Mouse (Mus musculus) T-cell, adult 66 days (primary cell): ENCODE measurements around the gene 5730455P16Rik. TPM values are rescaled to one million over a fixed set of nuclear protein-coding genes. Genes with fewer than 3 reads are reported as not detected.

Experiments used
- total RNA-seq, 2 experiments: library from RNA; stranded (reverse); gene quantifications; 3 replicates in 1 of 2; 4 replicates in 1 of 2; pipeline ENCODE4 v1.2.4; 2023

5730455P16Rik gene
- total RNA-seq: 10 to 100 TPM; 15.6 to 16.1 TPM

GRCm38 (mm10) chr11:80377712-80378451, at the start of gene 5730455P16Rik:
TSS of gene 5730455P16Rik (minus strand) at chr11:80378034.

DNA sequence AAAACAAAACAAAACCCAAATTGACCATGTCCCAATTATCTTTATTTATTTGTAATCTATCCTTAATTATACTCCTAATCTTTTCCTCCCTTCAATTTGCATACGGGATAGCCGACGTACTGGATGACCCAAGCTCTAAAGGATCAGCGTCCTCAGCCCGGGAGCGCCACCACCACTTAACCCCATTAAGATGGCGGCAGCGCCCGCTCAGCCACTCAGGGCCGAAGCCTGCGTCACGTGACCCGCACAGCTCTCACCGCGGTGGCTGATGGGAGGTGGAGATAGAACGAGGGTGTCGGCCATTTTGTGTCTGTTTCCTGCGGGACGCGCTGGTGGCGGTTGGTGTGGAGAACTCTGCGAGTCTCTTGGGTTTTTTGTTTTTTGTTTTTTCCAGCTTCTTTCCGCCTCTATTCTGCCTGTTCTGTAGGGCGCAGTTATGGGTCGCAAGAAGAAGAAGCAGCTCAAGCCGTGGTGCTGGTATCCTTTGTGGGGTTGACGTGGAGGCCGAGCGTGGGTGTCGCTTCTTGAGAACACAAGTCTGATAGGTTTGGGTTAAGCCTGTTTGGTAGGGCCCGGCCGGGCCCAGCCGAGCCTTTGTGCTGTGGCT, 5.3 kb upstream of the 5730455P16Rik start, which contains the start of gene Zfp207:
Gene Zfp207 (plus strand): TSS at position 261 of the 607 bp plus-strand sequence.

Other genes with a start within 250 kb of the 5730455P16Rik start
- 1 to 10 TPM; 6.1 to 7.0 TPM for gene Tefm, start 235.9 kb downstream of the 5730455P16Rik start, total RNA-seq
- 1 to 10 TPM in 1 of 2 experiments, under 1 TPM in 1; 0.73 to 2.5 TPM for gene Adap2, start 223.9 kb downstream of the 5730455P16Rik start, total RNA-seq
- 1 to 10 TPM; 5.5 to 6.3 TPM for gene Rnf135, start 194.2 kb downstream of the 5730455P16Rik start, total RNA-seq
- gene Rhot1, start 169.0 kb downstream of the 5730455P16Rik start, total RNA-seq: 10 to 100 TPM; 45.1 to 49.2 TPM
- 1 to 10 TPM in 1 of 2 experiments, under 1 TPM in 1; 0.77 to 1.1 TPM for gene Rhbdl3, start 77.1 kb downstream of the 5730455P16Rik start, total RNA-seq
- 100 to 1,000 TPM; 180 to 210 TPM for gene Zfp207, start 5.2 kb upstream of the 5730455P16Rik start, total RNA-seq
- gene Psmd11, start 50.6 kb upstream of the 5730455P16Rik start, total RNA-seq: 100 to 1,000 TPM; 104 to 120 TPM
- gene Cdk5r1, start 99.0 kb upstream of the 5730455P16Rik start, total RNA-seq: 1 to 10 TPM; 4.3 to 4.8 TPM